13 mouse cellular contexts compared by ENCODE assay signal in genomic region chr12:102055758-102056157, GRCm38 (mm10).
A peak's percentile ranks its signal among the peaks of the same experiment; 100 is the strongest.
DNase-seq lines count a peak whose midpoint lies in the region; ATAC-seq lines count a peak whose summit lies in the region.
"Had no signal": no experiment of that assay in that cellular context is flagged by ENCODE, and none has a peak within 500 bp of the region (broad histone marks: within the 10 kb centered on the region; RNA-seq: fewer than 3 reads in every experiment).

No protein-coding gene starts in this region.

- ATAC-seq in cerebellum, adult (ENCODE audit: insufficient number of reproducible peaks, low FRiP score, low TSS enrichment), result peak; percentile 47; the same call in 1 of the 2 replicates
- ATAC-seq in CD4-positive, CD25-positive, alpha-beta regulatory T cell, adult 4 months, result no peak
- ATAC-seq in granulocyte monocyte progenitor cell, adult 5-6 weeks (replicated peaks; ENCODE audit: poor library complexity, severe bottlenecking), result no peak
- ATAC-seq: hindbrain, postnatal 0 days; Patski had no signal

- no peak for DNase-seq in cerebellum, postnatal 4 days (ENCODE audit: low spot score in 2 of 2)
- peak; percentile 62 to 73 for DNase-seq in cerebellum, postnatal 25 days
- peak; percentile 78 for DNase-seq in layer of hippocampus, adult 9-11 months
- DNase-seq in right cerebral cortex, postnatal 14 days, result peak; percentile 21
- DNase-seq in adrenal gland, postnatal 10 days, result no peak
- DNase-seq: heart, postnatal 36 days; kidney, adult 9 months; liver had no signal

Comparison
In these comparisons a context has a peak if more than half of its experiments do, and no peak if none do; other contexts are left out.
1. DNase-seq: peak in cerebellum, postnatal 25 days (2 of 2), layer of hippocampus, adult 9-11 months (single experiment) and right cerebral cortex, postnatal 14 days (single experiment); none in cerebellum, postnatal 4 days (0 of 2) and adrenal gland, postnatal 10 days (single experiment).